Mouse (Mus musculus): ENCODE data around the gene Mfsd14a.
"Not testable (repeated sequence)": the region's sequence is repeated elsewhere in the genome, so short reads cannot be mapped to it uniquely, and the experiment has no call there.

Mfsd14a gene

DNA sequence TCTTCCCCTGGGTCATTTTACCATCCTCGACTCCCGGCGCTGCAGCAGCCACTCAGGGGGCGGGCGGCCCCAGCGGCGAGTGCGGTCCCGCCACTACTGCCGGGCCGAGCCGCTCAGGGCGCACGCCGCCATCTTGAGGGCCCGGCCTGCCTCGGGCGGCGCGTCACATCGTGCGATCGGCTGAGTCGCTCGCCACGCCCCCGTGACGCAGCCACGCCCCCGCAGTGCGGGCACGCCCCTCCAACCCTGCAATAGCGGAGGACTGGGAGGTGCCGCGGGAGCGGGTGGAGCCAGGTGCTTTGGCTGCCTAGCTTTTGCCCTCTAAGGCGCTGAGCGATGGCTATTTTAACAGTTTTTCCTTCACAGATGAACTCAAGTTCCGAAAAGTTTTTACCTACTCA, at the start of gene Mfsd14a:
Mfsd14a (minus strand) TSS at position 215 of the 401 bp plus-strand sequence.
- peak; percentile 100 for DNase-seq

DNA sequence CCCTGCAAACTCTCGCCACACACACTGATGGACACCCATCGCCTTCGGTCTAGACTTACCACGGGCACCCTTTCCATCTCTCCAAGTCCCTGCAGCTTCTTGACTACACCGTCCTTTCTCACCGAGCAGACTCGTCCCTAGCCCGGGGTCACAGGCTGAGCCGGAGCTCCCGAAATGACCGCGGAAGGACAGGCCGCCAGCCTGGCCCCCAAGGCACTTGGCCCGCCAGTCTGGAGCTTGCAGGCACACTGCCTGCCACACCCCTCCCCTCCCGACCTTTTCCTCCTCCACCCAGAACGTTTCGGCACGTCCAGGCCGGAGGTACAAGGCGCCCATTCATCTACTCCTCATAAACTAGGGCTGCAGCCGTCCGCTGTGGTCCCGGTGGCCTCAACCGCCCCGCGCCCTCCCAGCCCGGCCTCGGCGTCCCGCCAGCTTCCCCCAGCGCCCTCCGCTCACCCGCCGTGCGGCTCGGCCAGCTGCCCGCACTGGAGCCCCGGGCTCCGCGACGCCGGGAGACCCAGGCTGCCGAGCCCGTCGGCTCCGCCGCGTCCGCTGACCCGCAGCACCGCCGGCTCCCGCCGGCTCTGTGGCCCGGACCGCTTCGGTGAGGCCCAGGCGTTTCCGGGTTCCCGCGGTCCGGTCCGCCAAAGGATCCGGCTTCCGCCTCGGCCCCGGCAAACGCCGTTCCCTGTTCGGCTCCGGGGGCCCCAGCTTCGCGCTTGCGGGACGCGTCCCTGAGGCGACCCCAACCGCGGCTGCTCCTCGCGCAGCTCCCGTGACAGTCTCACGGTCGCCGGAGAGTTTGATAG, 49.4 kb upstream of the Mfsd14a start:
- peak; percentile 71 for DNase-seq

DNA sequence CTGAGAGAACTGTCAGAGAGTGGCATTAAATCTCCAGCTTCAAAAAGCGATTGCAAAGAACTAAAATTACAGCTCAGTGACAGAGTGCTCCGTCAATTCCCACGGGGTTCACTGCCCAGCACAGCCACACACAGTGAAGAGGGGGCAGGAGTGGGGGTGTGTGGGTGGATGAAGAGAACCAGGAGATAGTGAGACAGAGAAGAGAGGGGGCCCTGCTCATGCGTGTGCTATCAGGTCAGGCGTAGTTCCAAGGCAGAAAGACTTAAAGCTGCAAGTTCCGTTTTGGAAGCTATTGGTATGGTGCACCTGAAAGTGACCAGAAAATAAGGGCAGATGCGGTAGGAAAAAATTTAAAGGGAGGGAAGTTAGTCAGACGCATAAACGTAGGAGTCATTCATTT, 48.5 kb upstream of the Mfsd14a start:
- DNase-seq: no peak

DNA sequence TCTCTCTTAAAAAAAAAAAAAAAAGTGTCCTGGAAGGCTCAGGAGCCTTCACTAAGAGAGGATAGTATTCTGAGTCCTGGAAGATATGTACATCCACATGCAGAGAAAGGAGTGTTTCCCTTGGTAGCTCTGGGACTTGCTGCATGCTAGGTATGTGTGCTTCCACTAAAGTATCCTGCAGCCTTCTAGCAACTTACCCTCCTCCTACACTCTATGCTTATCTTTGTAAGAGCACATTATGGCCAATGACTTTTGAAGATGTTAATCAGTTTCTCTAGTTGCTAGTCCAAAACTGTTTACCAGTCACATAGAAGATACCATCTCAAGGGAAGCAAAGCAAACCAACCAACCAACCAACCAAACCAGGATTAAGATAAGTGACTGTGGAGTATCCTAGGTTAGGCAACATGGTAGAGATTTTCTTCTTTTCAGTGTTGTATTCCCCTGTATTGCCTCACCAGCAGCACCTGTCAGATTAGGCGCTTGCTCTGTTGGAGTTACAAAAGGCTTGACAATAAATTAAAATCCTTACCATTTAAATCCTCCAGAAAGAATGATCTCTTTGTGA, 43.2 kb upstream of the Mfsd14a start:
- DNase-seq: no peak

DNA sequence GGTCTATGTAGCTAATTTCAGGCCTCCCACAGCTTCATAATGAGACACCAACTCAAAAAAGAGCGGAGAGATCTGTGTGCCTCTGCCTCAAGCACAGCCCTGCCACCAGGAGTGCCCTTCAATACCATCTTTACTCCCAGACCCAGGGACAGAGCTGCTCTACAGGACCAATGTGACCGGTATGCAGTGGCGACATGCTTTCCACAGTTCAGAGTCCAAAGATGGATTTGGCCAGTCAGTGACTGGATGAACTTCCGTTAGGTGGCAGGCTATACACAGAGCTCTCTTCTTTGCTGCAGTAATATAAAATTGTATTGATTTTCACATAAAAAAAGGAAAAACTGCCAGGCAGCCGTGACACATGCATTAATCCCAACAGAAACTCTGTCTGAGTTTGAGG, 41.4 kb upstream of the Mfsd14a start:
- DNase-seq: no peak

DNA sequence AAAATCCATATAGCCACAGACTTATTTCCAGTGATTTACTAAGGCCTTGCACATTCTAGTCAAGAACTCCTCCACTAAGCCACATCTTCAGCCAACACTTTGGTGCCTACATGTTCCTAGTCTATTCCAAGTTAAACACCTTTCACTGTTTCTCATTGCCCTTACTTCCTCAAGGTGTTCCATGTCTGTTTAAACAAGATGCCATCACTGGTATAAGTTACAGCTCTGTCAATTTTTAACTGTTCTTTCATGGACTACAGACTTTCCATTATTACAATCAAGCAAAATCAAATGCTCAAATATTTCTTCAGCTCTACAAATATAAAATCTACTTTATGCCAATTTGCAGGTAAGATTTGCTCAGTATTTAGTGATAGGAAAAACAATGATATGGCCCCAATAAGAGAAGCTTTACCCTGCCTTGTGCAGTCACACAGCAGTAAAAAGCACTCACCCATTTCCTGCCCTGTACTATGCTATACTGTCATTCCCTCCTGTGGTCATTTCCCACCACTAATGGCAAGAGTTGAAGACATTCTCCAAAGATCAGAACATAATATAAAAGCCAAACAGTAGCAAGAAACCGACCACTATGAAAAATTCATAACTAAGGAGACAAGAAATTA, 40.3 kb upstream of the Mfsd14a start:
- DNase-seq: no peak

DNA sequence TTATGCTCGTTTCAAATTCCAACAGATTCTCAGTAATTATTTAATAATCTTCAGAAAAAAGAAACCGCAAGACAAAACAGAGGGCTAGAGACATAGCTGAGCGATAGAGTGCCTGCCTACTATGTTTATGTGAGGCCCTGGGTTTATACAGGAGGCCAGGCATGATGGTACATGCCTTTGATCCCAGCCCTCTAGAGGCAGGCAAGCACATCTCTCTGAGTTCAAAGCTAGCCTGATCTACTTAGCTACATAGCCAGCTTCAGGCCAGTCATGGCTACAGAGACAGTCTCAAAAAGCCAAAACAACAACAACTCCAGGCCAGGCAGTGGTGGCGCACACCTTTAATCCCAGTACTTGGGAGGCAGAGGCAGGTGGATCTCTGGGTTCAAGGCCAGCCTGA, 39.1 kb upstream of the Mfsd14a start:
- DNase-seq: no peak

DNA sequence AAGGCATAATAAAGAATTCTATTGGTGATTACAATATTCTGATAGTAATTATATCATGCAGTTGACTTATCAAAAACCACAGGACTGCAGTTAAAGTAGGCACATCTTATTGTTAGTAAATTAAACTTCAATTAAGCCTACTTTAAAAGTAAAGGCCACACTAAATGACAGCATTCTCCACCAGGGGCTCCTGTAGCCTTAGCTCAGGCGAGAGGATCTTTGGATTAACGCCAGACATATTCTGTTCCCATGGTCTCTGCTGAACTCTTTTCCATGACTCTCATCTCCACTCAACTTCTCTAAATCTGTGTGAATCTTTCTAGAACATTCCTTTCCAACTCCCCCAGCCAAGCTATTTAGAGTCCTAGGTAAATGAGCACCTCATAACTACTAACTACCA, 36.3 kb upstream of the Mfsd14a start:
- no peak for DNase-seq

DNA sequence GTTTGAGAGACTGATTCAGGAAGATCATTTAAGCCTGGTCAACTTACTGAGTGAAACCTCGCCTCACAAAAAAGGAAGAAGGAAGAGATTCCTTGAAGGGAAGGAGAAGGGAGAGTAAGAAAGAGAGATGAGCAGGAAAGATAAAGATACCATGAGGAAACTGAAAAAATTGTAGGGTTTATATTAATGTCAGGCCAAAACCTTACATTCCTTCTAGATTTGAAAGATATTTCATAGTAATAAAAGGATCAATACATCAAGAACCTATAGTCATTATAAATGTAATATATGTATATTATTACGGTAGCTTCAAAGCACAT, 33.1 kb upstream of the Mfsd14a start:
- no peak for DNase-seq

DNA sequence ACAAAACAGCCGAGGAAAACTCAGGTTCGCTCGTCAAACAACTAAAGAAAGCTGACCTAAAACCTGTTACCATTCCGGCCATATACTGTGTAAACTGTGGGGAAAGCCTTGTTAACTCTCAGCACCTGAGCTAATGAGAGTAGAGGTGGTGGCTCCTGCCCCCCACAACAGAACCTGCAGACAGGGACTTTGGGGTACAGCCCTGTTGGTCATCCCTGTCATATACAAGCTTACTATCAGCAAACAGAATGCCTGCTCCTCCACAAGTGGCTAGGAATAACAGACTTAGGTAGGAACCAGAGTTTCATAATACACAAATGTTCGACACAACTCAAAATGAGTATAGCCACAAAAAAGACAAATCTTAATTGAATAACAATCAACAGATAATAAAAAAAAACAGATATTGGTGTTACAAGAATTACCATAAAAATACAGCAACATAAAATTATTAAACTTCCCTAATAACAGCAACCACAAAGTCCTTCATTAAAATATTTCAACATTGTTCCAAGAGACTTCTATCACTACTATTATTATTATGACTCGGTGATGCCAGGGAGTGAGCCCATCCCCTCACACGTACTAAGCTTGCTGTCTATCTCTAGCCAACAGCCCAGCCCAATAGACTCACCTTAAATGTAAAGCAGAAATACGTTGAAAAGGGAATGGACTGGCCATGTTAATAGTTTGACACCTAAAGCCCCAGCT, 32.6 kb upstream of the Mfsd14a start:
- no peak for DNase-seq

DNA sequence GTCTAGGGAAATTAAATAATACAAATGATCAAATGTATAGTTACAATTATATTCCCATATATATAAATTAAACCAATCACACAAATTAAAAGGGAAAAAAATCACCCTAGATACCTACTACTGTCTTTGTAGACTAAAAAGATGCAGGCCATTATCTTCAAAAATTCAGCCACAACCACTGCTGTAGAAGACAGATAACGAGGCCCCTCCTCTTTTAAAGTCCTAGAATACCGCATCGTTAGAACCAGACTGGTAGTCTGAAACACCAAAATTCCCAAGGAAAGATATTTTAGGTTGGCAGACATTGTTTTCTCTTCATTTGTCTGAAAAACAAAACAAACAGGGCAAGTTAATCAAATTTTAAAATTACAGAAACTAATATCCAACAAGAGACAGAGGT, 31.8 kb upstream of the Mfsd14a start:
- DNase-seq: no peak

DNA sequence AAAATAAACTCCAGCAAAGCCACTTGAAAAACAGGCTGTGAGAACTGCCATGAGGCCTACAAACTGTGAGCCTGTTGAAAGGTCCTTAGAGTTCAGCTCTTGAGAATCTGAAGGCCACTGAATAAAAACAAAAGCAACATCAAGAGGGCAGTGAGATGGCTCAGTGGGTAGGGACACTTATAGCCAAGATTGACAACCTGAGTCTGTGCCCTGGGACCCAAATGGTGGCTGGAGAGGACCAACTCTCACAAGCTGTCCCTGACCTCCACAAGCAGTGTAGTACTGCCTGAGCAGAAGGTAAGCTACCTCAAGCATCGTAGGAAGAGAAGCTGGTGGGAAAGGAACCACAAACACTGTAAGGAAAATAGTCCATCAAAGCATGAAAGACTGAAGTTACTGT, 18.7 kb upstream of the Mfsd14a start, which contains the start of gene Gm43191:
Gm43191 (minus strand) TSS at position 101 of the 400 bp plus-strand sequence.
- no peak for DNase-seq

DNA sequence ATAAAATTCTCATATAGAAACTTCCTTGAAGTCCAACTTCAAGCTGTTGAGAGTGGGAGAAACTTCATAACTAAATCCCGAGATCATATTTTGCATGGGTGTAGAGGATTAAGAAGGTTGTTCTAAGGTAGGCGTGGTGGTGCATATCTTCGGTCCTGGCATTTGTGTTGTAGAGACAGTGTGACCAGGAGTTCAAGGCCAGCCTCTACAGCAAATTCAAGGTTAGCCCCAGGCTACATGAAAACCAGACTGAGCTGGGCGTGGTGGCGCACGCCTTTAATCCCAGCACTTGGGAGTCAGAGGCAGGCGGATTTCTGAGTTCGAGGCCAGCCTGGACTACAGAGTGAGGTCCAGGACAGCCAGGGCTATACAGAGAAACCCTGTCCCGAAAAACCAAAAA, 1.8 kb upstream of the Mfsd14a start:
- not testable (repeated sequence) for DNase-seq

DNA sequence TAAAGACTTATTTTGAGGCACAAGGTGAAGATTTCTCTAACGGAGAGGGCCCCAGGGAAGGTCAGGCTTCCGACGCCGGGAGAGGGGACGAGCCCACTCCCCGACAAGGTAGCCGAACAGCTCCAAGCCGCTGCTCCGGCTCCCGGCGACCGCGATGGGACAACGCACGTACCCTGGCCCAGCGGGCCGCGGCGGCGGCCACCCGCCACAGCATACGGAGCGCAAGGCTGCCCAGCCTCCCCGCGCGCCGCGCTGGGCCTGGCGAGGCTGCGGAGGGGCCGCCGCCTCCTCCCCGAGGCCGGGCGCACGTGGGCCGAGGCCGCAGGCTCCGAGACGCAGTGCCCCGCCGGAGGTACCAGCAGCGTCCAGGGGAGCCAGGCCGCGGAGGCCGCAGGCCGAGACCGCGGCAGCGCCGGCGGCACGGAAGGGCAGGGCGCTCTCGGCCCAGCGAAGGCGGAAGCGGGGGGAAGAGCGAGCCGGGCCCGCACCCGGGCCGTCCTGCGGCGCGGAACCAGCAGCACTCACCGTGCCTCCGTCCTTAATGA, 535 bp downstream of the Mfsd14a start:
- no peak for DNase-seq

DNA sequence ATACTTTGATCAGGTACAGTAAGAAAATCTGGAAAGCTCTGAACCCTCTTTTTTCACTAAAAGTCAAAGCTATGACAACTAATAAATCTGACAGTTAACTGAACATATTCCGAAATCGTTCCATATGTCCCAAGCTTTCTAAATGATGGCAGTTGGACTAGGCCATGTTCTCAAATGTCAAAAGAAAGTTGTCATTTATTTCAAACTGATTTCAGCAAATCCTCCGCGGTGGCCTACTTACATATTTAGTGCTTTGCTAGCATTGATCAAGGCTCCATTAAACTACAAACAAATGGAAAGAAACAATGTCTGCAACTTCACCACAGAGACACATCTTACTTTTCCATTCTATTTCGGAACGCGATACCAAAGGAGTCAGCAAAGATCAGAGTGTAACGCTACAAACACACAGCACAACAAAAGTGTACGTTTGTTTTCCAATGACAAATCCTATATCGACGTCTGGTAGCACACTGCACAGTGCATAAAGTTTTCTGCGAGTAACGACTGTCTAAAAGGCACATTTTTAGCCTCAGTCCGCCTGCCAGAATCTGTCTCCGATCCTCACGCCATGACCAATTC, 1.1 kb downstream of the Mfsd14a start:
- DNase-seq: no peak

DNA sequence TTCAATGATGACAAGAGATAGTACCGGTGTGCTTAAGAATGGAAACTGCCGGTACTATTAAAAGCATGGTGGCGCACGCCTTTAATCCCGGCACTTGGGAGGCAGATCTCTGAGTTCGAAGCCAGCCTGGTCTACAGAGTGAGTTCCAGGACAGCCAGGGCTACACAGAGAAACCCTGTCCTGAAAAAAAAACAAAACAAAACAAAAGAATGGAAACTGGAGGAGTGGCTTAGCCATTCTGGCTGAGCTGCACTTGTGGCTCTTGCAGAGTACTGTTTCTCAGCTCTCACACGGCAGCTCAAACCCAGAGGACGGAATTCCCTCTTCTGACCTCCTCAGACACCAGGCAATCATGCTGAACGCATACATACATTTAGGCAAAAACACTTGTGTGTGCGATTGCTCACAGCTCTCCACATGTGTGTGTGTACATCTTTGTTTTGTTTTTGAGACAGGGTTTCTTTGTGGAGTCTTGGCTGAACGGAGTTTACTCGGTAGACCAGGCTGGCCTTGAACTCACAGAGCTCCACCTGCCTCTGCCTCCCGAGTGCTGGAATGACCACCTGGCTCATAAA, 2.5 kb downstream of the Mfsd14a start:
- no peak for DNase-seq

DNA sequence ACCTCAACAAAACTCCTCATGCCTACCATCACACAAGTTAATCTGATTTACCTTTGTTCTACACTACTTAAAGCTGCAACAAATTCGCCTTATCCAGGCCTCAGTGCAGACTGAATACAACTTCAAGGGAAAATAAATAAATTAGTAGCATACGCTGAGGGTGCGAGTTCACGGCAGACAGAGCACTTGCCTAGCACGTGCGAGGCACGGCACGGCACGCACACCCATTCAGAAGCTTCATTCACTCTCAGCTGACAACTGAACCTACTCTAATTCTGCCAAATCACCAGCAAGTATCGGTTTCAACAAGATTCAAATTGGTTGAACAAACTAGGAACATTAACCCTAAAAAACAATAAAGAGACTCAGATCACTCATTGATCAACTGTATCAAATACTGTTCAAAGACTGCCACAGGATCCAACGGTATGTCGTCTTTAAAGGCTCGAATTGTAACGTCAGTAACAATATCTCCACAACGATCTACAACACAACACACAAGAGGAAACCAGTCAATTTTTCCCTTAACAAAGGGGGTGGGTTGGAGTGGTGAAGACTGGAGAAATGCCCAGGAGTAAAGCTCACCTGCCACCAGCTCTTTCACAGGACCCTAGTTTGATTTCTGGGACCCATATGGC, 3.4 kb downstream of the Mfsd14a start:
- no peak for DNase-seq

DNA sequence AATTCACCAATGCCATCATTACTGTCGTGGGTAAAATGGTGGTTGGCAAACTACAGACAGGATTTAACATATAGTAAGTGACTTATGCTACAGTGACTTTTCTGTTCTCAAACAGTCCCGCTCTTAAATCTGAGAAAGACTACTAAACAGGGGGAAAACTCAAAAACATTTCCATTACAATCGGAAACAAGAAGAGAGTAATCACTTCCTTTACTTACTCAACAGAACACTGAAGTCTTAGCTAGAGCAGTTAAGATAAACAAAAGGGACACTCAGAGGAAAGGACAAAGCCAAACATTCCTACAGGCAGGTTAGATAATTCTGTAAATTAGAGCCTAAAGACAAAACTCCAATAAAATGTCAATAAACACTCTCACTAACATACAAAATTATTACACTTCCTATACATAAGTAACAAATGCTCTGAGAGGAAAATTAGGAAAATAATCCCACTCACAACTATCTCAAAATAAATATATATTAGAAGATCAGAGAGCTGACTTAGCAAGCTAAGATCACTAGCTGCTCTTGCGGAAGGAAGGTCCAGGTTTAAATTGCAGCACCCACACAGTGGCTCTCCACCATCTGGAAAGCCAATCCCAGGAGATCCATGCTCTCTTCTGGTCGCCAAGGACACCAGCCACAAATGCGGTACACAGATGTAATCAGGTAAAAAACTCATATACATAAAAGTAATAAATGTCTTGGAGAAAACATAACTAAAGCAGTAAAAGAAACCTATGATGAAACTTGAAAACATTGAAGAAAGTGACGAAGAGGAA, 6.1 kb downstream of the Mfsd14a start:
- no peak for DNase-seq

DNA sequence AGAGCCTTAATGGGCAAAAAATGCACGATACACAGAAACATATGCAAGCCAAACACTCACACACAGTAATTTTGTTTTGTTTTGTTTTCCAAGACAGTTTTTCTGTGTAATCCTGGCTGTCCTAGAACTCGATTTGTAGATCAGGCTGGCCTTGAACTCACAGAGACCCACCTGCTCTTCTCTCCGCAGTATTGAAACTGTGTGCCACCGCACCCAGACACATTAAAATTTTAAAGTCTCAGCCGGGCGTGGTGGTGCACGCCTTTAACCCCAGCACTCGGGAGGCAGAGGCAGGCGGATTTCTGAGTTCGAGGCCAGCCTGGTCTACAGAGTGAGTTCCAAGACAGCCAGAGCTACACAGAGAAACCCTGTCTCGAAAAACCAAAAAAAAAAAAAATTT, 8.4 kb downstream of the Mfsd14a start:
- not testable (repeated sequence) for DNase-seq

DNA sequence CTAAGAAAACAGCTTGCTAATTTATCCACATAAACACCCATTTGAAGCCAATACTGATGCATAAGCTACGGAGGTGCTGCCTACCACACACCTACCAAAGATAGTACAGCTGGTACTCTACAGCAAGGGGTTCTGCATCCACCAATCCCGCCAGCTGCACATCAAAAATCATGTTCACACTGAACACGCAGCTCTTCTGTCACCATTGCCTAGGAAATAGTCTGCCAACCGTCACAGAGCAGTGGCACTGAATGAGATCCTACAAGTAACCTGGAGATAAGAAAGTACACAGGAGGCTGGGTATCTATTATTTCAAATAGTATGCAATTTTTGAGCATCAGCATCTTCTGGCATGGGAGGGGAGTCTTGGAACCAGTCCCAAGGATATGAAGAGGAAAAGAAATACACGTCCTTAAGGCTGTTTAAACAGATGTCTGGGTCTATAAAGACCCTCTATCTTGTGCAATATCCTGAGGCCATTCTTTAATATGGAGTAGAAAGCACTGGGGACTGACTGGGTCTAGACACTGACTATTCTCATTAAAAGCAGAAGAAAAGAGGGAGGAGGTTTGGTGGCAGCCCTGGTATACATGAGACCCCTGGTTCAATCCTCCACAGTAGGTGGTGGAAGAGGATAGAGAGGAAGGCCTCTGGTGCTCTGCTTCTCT, 9.1 kb downstream of the Mfsd14a start:
- DNase-seq: no peak

DNA sequence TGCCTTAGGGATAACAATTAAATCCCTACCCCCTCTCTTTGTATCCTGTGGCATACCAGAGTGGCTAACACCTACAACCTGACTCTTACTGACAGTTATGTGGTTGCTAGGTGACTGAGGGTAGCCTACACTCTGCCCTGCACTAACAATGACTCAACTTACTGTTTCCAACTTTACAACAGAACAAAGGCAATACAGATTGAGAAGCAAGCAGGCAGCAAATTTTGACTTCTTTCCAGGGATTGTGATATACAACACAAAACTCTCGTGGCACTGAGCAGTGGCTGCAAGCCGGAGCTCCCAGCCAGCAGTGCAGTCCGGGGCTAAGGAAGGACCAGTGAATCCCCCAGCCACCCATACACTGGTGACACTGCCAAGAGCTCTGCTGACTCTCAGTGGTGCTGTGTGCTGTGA, 10.4 kb downstream of the Mfsd14a start:
- DNase-seq: no peak

Measured in thymus, postnatal 25 days (tissue).